Mouse (Mus musculus) urinary bladder, postnatal 14 days (tissue): Measurements from ENCODE around the gene Tas2r126.
"Not testable (repeated sequence)": the region's sequence is repeated elsewhere in the genome, so short reads cannot be mapped to it uniquely, and the experiment has no call there.

Source experiments
- DNase-seq: peaks from one replicate; pipeline ENCODE4 v3.0.0; 2021; ENCODE audit warnings: low spot score

Gene Tas2r126

GRCm38 (mm10) chr6:42434446-42434845 is at the start of gene Tas2r126:
Gene Tas2r126, plus strand, starts transcription at chr6:42434535.
- DNase-seq: no peak

GRCm38 (mm10) chr6:42385635-42386034 is 48.7 kb upstream of the Tas2r126 start:
- DNase-seq: no peak

- no peak for DNase-seq
Measured at GRCm38 (mm10) chr6:42391796-42392330, 42.5 kb upstream of the Tas2r126 start.

- DNase-seq: peak; percentile 95
Measured at GRCm38 (mm10) chr6:42395960-42396809, 38.1 kb upstream of the Tas2r126 start.

- DNase-seq: no peak
Measured at GRCm38 (mm10) chr6:42397041-42397657, 37.2 kb upstream of the Tas2r126 start.

GRCm38 (mm10) chr6:42398285-42398684 is 36.0 kb upstream of the Tas2r126 start:
- DNase-seq: no peak

- no peak for DNase-seq
Measured at GRCm38 (mm10) chr6:42398998-42399397, 35.3 kb upstream of the Tas2r126 start.

GRCm38 (mm10) chr6:42399938-42400337 is 34.4 kb upstream of the Tas2r126 start, which contains the start of gene Tas2r143:
Gene Tas2r143, plus strand, starts transcription at chr6:42400238.
- DNase-seq: no peak

GRCm38 (mm10) chr6:42405134-42405533 is 29.2 kb upstream of the Tas2r126 start, which contains the start of gene Tas2r135:
Gene Tas2r135, plus strand, starts transcription at chr6:42405434.
- DNase-seq: no peak

GRCm38 (mm10) chr6:42419443-42419842 is 14.9 kb upstream of the Tas2r126 start:
- no peak for DNase-seq

GRCm38 (mm10) chr6:42421439-42421838 is 12.9 kb upstream of the Tas2r126 start:
- DNase-seq: no peak

- no peak for DNase-seq
Measured at GRCm38 (mm10) chr6:42424472-42424871, 9.9 kb upstream of the Tas2r126 start.

GRCm38 (mm10) chr6:42426337-42426736 is 8.0 kb upstream of the Tas2r126 start:
- no peak for DNase-seq

GRCm38 (mm10) chr6:42433554-42433953 is 781 bp upstream of the Tas2r126 start:
- DNase-seq: no peak

- no peak for DNase-seq
Measured at GRCm38 (mm10) chr6:42435490-42435889, 1.2 kb downstream of the Tas2r126 start.

- DNase-seq: no peak
Measured at GRCm38 (mm10) chr6:42441395-42441794, 7.1 kb downstream of the Tas2r126 start.

GRCm38 (mm10) chr6:42444491-42444890 is 10.2 kb downstream of the Tas2r126 start:
- no peak for DNase-seq

GRCm38 (mm10) chr6:42447381-42447780 is 13.0 kb downstream of the Tas2r126 start:
- DNase-seq: no peak

GRCm38 (mm10) chr6:42465096-42465495 is 30.8 kb downstream of the Tas2r126 start, which contains the start of gene Olfr458:
Gene Olfr458, minus strand, starts transcription at chr6:42465196.
- DNase-seq: no peak

- no peak for DNase-seq
Measured at GRCm38 (mm10) chr6:42470542-42470941, 36.2 kb downstream of the Tas2r126 start.

GRCm38 (mm10) chr6:42471298-42471697 is 37.0 kb downstream of the Tas2r126 start:
- not testable (repeated sequence) for DNase-seq

GRCm38 (mm10) chr6:42476235-42476634 is 41.9 kb downstream of the Tas2r126 start, which contains the start of gene Olfr457:
Gene Olfr457, minus strand, starts transcription at chr6:42476335.
- no peak for DNase-seq

GRCm38 (mm10) chr6:42484633-42485032 is 50.3 kb downstream of the Tas2r126 start:
- no peak for DNase-seq
